Mouse (Mus musculus) heart, postnatal 4 days (tissue): ENCODE results near the gene Ptpn14. TPM values are rescaled to one million over a fixed set of nuclear protein-coding genes. Genes with fewer than 3 reads are reported as not detected.

ENCODE experiments used
- DNase-seq: peaks from one replicate; pipeline ENCODE4 v3.0.0; 2021
- total RNA-seq, 2 experiments: library from RNA; stranded (reverse); gene quantifications; 2 replicates each; pipeline ENCODE4 v1.2.3; 2021

The Ptpn14 gene
- total RNA-seq, 2 experiments from 2014 or later, result 31.0 to 33.3 TPM

GRCm38 (mm10) chr1:189718600-189718999 lies 9.5 kb upstream of the Ptpn14 start:
- no peak for DNase-seq

- DNase-seq, result no peak
Observed at GRCm38 (mm10) chr1:189726121-189726520, 1.9 kb upstream of the Ptpn14 start.

GRCm38 (mm10) chr1:189727346-189727883 lies 653 bp upstream of the Ptpn14 start:
- DNase-seq, result peak; percentile 82

GRCm38 (mm10) chr1:189728784-189729115 lies 682 bp downstream of the Ptpn14 start:
- no peak for DNase-seq

- no peak for DNase-seq
Observed at GRCm38 (mm10) chr1:189729141-189729815, 1.2 kb downstream of the Ptpn14 start.

- peak; percentile 35 for DNase-seq
Observed at GRCm38 (mm10) chr1:189731697-189732096, 3.6 kb downstream of the Ptpn14 start.

- DNase-seq, result no peak
Observed at GRCm38 (mm10) chr1:189732156-189732555, 4.1 kb downstream of the Ptpn14 start.

GRCm38 (mm10) chr1:189740075-189740474 lies 12.0 kb downstream of the Ptpn14 start:
- no peak for DNase-seq

GRCm38 (mm10) chr1:189742041-189742440 lies 14.0 kb downstream of the Ptpn14 start:
- peak; percentile 31 for DNase-seq

GRCm38 (mm10) chr1:189743136-189743535 lies 15.1 kb downstream of the Ptpn14 start:
- DNase-seq, result no peak

GRCm38 (mm10) chr1:189744914-189745710 lies 17.0 kb downstream of the Ptpn14 start:
- DNase-seq, result no peak

GRCm38 (mm10) chr1:189746520-189746919 lies 18.5 kb downstream of the Ptpn14 start:
- DNase-seq, result no peak

GRCm38 (mm10) chr1:189749789-189750188 lies 21.7 kb downstream of the Ptpn14 start:
- no peak for DNase-seq

GRCm38 (mm10) chr1:189750233-189750632 lies 22.2 kb downstream of the Ptpn14 start:
- DNase-seq, result no peak

- no peak for DNase-seq
Observed at GRCm38 (mm10) chr1:189752245-189752644, 24.2 kb downstream of the Ptpn14 start.

GRCm38 (mm10) chr1:189755072-189755471 lies 27.0 kb downstream of the Ptpn14 start:
- no peak for DNase-seq

GRCm38 (mm10) chr1:189756306-189757053 lies 28.4 kb downstream of the Ptpn14 start:
- no peak for DNase-seq

GRCm38 (mm10) chr1:189757054-189757408 lies 29.0 kb downstream of the Ptpn14 start:
- no peak for DNase-seq

- DNase-seq, result no peak
Observed at GRCm38 (mm10) chr1:189761581-189762021, 33.5 kb downstream of the Ptpn14 start.

- no peak for DNase-seq
Observed at GRCm38 (mm10) chr1:189764258-189764657, 36.2 kb downstream of the Ptpn14 start.

- no peak for DNase-seq
Observed at GRCm38 (mm10) chr1:189767164-189767563, 39.1 kb downstream of the Ptpn14 start.

GRCm38 (mm10) chr1:189767910-189768309 lies 39.8 kb downstream of the Ptpn14 start:
- peak; percentile 43 for DNase-seq

GRCm38 (mm10) chr1:189770516-189770915 lies 42.4 kb downstream of the Ptpn14 start:
- no peak for DNase-seq
